Mouse (Mus musculus) lung, embryonic 15.5 days (tissue): ENCODE measurements around the gene Mterf4. TPM values are rescaled to one million over a fixed set of nuclear protein-coding genes. Genes with fewer than 3 reads are reported as not detected.
"Not testable (repeated sequence)": the region's sequence is repeated elsewhere in the genome, so short reads cannot be mapped to it uniquely, and the experiment has no call there.

Source experiments
- ATAC-seq: fragments of 200-750 bp; cut with Nextera tagmentation; 2 replicates; pipeline ENCODE4 v1.8.0; 2017; ENCODE audit warnings: moderate number of reproducible peaks, borderline replicate concordance; ENCODE audit not compliant: low FRiP score, low TSS enrichment; ENCODE audit errors: extremely low read depth
- H3K27ac ChIP-seq: fragments of 300-500 bp; sonication (generic); 2 replicates; pipeline ENCODE4 v1.5.1; 2015; ENCODE audit warnings: moderate library complexity, mild to moderate bottlenecking, inconsistent platforms
- H3K27me3 ChIP-seq: fragments of 300-500 bp; sonication (generic); 2 replicates; pipeline ENCODE4 v1.6.1; 2015; ENCODE audit warnings: inconsistent platforms
- H3K36me3 ChIP-seq: fragments of 300-500 bp; sonication (generic); 2 replicates; pipeline ENCODE4 v1.6.1; 2015; ENCODE audit warnings: inconsistent platforms
- H3K4me1 ChIP-seq: fragments of 300-500 bp; sonication (generic); 2 replicates; pipeline ENCODE4 v1.6.1; 2015; ENCODE audit warnings: inconsistent platforms
- H3K4me2 ChIP-seq: fragments of 300-500 bp; sonication (generic); 2 replicates; pipeline ENCODE4 v1.6.1; 2015; ENCODE audit warnings: inconsistent platforms, mild to moderate bottlenecking, moderate library complexity
- H3K4me3 ChIP-seq: fragments of 300-500 bp; sonication (generic); 2 replicates; pipeline ENCODE4 v1.5.1; 2015; ENCODE audit warnings: mild to moderate bottlenecking, inconsistent platforms
- H3K9ac ChIP-seq: fragments of 300-500 bp; sonication (generic); 2 replicates; pipeline ENCODE4 v1.6.1; 2015; ENCODE audit warnings: inconsistent platforms
- H3K9me3 ChIP-seq: fragments of 300-500 bp; sonication (generic); 2 replicates; pipeline ENCODE4 v1.6.1; 2016; ENCODE audit warnings: inconsistent platforms
- WGBS: fragments of 180-500 bp; shearing (Covaris S2); methylation state at CpG from one replicate; pipeline ENCODE4 v1.1.7; 2015; 5-methylcytosine and 5-hydroxymethylcytosine counted together
- polyA plus RNA-seq: library from polyadenylated mRNA; unstranded; fragments of >200 nt; fragmentation: Nextera tagmentation; extraction: Ambion mirVana; gene quantifications from 2 replicates; pipeline ENCODE4 v1.2.1, GENCODE M21; 2015

The Mterf4 gene
- polyA plus RNA-seq, 1 experiment from 2014 or later: 32.7 TPM

DNA sequence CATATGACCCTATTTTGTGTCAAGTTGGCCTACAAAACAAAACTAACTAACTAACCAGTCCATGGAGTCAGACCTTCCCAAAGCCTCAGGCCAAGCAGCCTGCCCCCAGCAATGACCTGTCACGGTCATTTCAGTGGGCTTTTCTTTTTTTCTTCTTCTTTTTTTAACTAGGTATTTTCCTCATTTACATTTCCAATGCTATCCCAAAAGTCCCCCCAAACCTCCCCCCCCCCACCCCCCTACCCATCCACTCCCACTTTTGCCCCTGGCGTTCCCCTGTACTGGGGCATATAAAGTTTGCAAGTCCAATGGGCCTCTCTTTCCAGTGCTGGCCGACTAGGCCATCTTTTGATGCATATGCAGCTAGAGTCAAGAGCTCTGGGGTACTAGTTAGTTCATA is 11.2 kb downstream of the Mterf4 start:
- peaks cover 47% of the 10 kb centered on the region for H3K36me3 ChIP-seq
- H3K4me1 ChIP-seq, H3K4me2 ChIP-seq, H3K9me3 ChIP-seq, H3K9ac ChIP-seq, H3K27ac ChIP-seq, H3K27me3 ChIP-seq, H3K4me3 ChIP-seq, ATAC-seq: not testable (repeated sequence)
- 75% methylated on average over 3 of the region's 3 CpGs for WGBS

DNA sequence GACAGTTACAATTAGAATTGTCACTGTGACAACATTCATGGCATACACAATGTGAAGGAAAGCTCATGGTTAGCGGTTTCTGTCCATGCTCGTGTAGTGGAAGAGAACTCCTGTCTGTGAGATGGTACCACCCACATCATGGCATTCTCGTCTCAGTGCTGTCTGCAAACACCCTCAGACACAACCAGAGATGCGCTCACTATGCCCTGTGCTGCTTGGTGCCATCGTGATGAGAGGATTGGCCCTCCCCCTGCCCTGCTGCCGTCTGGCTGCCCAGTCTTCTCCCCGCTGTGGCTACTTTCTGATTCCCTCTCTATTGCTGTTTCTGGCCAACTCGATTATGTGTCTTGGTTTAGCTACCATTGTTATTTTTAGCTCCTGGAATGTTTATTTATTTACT is 13.7 kb downstream of the Mterf4 start:
- H3K4me2 ChIP-seq: no peak overlapping the region
- no peak for ATAC-seq
- H3K27me3 ChIP-seq: no peaks in the 10 kb centered on the region
- H3K9ac ChIP-seq: no peak overlapping the region
- no peaks in the 10 kb centered on the region for H3K4me1 ChIP-seq
- no peak overlapping the region for H3K4me3 ChIP-seq
- WGBS: 63% methylated on average over 8 of the region's 8 CpGs
- H3K9me3 ChIP-seq: no peaks in the 10 kb centered on the region
- peaks cover 35% of the 10 kb centered on the region for H3K36me3 ChIP-seq
- H3K27ac ChIP-seq: no peak overlapping the region

DNA sequence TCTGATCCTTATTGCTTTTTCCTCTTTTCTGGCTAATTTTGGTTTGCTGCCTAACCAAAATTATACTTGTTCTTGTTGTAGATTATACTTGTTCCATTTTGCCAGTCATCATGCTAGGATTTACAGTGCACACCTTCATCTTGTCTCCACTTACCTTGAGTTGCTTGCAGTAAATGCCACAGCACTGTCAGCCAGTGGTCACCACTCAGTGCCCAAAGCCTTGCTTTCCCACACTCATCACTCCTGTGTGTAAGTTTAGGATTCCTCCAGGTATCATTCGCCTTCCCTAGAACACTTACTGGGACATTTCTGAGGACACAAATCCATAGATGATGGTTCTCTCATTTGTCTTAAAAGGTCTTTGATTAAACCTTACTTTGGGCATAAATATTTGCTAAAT is 14.1 kb downstream of the Mterf4 start:
- Histone ChIP-seq H3K27ac (no peak overlapping the region), H3K4me2 (no peak overlapping the region), H3K4me3 (no peak overlapping the region), H3K4me1 (no peaks in the 10 kb centered on the region), H3K9me3 (no peaks in the 10 kb centered on the region), H3K9ac (no peak overlapping the region), H3K27me3 (no peaks in the 10 kb centered on the region), H3K36me3 (peaks cover 31% of the 10 kb centered on the region)
- no peak for ATAC-seq
- 88% methylated on average over 1 of the region's 1 CpGs for WGBS

DNA sequence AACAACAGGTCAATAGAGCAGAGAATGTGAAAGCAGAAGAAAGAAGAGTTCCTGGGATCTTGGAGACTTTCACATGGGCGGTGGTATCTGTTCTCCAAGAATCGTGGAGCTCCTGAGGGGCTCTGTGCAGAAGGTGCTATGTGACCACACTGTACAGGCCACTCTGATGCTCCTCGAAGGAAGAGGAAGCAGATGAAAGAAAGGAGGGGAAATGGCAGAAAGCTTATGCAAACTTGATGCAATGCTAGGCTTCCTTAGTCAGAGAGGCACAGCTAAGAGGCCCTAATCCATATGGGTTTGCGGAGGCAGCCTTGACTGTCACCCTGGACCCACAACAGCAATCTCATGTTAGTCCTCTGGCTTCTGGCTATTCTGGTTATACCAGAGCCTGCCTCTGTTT is 14.8 kb downstream of the Mterf4 start:
- no peaks in the 10 kb centered on the region for H3K27me3 ChIP-seq
- no peak overlapping the region for H3K27ac ChIP-seq
- no peaks in the 10 kb centered on the region for H3K4me1 ChIP-seq
- 76% methylated on average over 4 of the region's 4 CpGs for WGBS
- no peaks in the 10 kb centered on the region for H3K9me3 ChIP-seq
- H3K36me3 ChIP-seq: peaks cover 24% of the 10 kb centered on the region
- no peak overlapping the region for H3K4me3 ChIP-seq
- ATAC-seq: no peak
- no peak overlapping the region for H3K9ac ChIP-seq
- no peak overlapping the region for H3K4me2 ChIP-seq

DNA sequence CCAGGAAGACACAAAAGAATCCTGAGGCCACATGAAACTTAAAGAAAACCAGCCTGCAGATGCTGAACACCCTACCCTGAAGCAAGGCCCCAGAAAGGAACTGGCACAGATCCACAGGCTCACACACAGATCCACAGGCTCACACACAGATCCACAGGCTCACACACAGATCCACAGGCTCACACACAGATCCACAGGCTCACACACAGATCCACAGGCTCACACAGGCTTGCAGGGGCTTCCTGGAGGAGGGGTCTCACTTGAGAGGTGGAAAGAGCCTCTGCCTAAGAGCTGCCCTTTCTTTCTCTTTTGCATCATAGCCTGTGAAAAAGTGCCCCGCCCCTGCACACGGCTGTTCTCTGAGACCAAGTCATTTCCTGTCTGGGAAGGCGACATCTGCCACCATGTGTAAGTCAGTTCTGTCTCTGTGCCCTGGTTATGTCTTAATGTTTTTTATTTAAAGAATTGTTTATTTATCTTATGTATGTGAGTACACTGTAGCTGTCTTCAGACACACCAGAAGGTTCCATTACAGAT is 16.0 kb downstream of the Mterf4 start:
- Histone ChIP-seq H3K4me2 (no peak overlapping the region), H3K4me3 (no peak overlapping the region), H3K27me3 (no peaks in the 10 kb centered on the region), H3K36me3 (peaks cover 26% of the 10 kb centered on the region), H3K27ac (no peak overlapping the region), H3K9me3 (no peaks in the 10 kb centered on the region), H3K9ac (no peak overlapping the region), H3K4me1 (no peaks in the 10 kb centered on the region)
- no peak for ATAC-seq
- WGBS: 56% methylated on average over 3 of the region's 3 CpGs

DNA sequence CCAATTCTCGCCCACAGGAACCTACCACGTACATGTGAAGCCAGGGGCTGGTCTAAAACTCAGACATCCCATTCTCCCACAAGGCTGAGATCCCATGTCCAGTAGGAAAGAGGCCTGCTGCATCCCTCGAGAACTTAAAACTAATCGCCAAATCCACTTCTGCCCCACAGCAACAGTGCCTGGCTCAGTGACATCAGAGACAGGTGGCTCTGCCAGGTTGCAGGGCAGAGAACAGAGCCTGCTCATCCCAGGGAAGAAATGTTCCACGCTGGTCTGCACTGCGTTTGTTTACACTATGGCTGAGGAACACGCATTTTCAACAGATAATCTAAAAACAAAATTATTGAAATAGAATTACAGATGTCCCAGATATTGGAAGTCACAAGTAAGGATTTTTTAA is 28.7 kb downstream of the Mterf4 start:
- 72% methylated on average over 7 of the region's 7 CpGs for WGBS
- no peak overlapping the region for H3K27ac ChIP-seq
- H3K4me3 ChIP-seq: no peak overlapping the region
- no peak overlapping the region for H3K9ac ChIP-seq
- ATAC-seq: no peak
- H3K36me3 ChIP-seq: 0 out of 2 replicates have a peak, but pooled peaks cover 14% of the 10 kb centered on the region
- no peaks in the 10 kb centered on the region for H3K4me1 ChIP-seq
- H3K4me2 ChIP-seq: no peak overlapping the region
- no peaks in the 10 kb centered on the region for H3K9me3 ChIP-seq
- no peaks in the 10 kb centered on the region for H3K27me3 ChIP-seq

DNA sequence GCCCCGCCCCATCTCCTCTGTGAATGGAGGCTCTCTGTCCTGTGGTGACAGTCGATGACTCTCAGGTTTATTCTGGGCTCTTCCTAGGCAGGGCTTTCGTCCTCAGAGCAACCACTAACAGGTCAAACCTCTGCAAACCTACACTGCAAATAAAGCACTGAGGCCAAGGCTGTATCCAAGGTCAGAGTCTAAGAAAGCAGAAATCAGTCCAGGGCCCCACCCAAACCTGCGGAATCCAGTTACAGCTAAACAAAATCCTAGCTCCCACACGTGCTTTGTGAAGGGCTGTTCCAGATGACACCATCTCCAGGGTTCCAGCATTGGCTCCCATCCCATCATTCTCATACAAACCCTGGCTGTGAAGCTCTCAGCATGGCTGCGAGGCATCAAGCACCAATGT is 30.2 kb downstream of the Mterf4 start:
- no peaks in the 10 kb centered on the region for H3K9me3 ChIP-seq
- 71% methylated on average over 6 of the region's 6 CpGs for WGBS

DNA sequence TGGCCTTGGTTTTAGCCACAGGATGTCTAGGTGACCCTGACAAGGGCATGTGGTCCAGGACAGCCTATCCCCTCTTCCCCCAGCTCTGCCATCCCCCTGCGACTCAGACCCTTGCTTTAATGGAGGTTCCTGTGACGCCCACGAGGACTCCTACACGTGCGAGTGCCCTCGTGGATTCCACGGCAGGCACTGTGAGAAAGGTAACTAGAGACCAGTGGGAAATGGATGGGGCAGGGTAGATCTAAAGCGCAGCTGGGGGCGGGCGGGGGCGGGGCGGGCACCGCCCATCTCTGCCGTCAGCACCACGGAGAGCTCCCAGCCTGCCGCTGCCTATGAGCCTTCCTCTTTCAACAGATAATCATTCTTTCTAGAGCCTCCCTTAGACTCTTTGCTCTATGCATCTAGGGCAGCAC is 33.3 kb downstream of the Mterf4 start:
- no peaks in the 10 kb centered on the region for H3K27me3 ChIP-seq
- no peaks in the 10 kb centered on the region for H3K4me1 ChIP-seq
- ATAC-seq: peak; percentile 37; the same call in 1 of the 2 replicates
- WGBS: 5% methylated on average over 16 of the region's 16 CpGs
- H3K9me3 ChIP-seq: no peaks in the 10 kb centered on the region
- H3K9ac ChIP-seq: no peak overlapping the region
- no peak overlapping the region for H3K4me2 ChIP-seq
- H3K36me3 ChIP-seq: 0 out of 2 replicates have a peak, but pooled peaks cover 14% of the 10 kb centered on the region
- no peak overlapping the region for H3K4me3 ChIP-seq
- H3K27ac ChIP-seq: no peak overlapping the region

More for the DNA sequence above, 30.2 kb downstream of the Mterf4 start:
- H3K27ac ChIP-seq: no peak overlapping the region
- H3K36me3 ChIP-seq: 0 out of 2 replicates have a peak, but pooled peaks cover 14% of the 10 kb centered on the region
- no peaks in the 10 kb centered on the region for H3K4me1 ChIP-seq
- no peak for ATAC-seq
- H3K9ac ChIP-seq: no peak overlapping the region
- H3K27me3 ChIP-seq: no peaks in the 10 kb centered on the region
- H3K4me3 ChIP-seq: no peak overlapping the region
- no peak overlapping the region for H3K4me2 ChIP-seq

DNA sequence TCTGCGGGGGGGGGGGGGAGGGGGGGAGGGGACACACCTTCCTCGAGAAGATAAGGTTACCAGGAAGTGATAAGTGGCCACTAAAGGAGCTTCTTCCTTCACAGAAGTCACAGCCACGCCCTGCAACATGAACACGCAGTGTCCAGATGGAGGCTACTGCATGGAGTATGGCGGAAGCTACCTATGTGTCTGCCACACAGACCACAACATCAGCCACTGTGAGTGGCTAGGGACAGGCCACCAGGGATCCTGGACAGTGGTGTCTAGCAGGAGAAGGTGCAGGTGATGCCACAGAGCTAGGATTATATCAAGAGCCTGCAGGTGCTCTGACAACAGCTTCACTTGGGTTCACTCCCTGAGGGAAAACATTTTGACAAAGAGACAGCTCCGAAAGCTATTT is 34.0 kb downstream of the Mterf4 start:
- Histone ChIP-seq H3K36me3 (0 out of 2 replicates have a peak, but pooled peaks cover 11% of the 10 kb centered on the region), H3K9ac (no peak overlapping the region), H3K4me1 (no peaks in the 10 kb centered on the region), H3K9me3 (no peaks in the 10 kb centered on the region), H3K4me3 (no peak overlapping the region), H3K4me2 (no peak overlapping the region), H3K27me3 (no peaks in the 10 kb centered on the region), H3K27ac (no peak overlapping the region)
- no peak for ATAC-seq
- WGBS: 76% methylated on average over 5 of the region's 6 CpGs

DNA sequence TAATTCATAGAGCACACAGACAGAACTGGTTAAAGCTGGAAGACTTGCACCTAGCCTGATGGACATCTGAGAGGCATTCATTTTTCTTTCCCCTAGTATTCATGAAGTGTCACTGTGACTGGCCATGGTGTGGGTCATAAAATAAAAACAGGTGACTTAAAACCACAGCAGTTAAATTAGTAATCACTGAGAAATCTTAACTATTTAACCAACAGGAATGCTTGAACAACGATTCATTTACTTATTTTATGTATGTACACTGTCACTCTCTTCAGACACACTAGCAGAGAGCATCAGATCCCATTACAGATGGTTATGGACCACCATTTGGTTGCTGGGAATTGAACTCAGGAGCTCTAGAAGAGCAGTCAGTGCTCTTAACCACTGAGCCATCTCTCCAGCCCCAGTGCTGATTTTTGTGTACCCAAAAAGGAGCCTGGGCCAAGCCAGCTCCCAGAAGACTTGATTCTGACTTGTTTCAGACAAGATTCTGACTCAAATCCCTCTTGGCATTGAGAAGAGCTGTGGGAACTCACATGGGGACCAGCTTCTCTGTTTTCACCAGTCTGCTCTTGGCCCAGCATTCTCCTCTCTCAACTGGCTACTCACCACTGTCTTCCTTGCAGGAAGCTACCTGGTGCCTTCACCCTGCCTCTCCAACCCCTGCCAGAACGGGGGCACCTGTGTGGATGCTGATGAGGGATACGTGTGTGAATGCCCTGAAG is 35.0 kb downstream of the Mterf4 start:
- H3K4me1 ChIP-seq: no peaks in the 10 kb centered on the region
- no peaks in the 10 kb centered on the region for H3K9me3 ChIP-seq
- no peaks in the 10 kb centered on the region for H3K27me3 ChIP-seq
- H3K4me2 ChIP-seq: no peak overlapping the region
- WGBS: 69% methylated on average over 3 of the region's 3 CpGs
- no peak overlapping the region for H3K9ac ChIP-seq
- ATAC-seq: no peak
- H3K27ac ChIP-seq: no peak overlapping the region
- no peak overlapping the region for H3K4me3 ChIP-seq
- H3K36me3 ChIP-seq: 0 out of 2 replicates have a peak, but pooled peaks cover 11% of the 10 kb centered on the region

DNA sequence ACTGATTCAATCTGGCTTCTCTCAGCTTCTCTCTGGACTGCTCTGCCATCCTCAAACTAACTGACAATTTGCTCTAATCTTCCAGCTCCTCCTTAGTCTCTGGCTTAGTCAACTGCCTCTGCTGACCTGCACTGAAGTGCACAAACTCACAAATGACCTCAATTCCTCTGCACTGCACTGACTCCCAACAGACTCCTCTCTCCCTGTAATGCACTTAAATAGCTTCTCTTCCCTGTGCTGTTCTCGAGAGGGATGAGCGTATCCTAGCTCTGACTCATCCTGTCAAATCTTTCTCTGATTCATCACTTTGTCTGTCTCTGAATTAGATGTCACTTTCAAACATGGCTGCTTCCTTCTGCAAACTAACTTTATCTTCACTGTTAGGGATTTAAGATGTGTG is 37.5 kb downstream of the Mterf4 start:
- no peak overlapping the region for H3K4me2 ChIP-seq
- no peak overlapping the region for H3K27ac ChIP-seq
- 84% methylated on average over 2 of the region's 2 CpGs for WGBS
- H3K27me3 ChIP-seq: no peaks in the 10 kb centered on the region
- no peak for ATAC-seq
- H3K9ac ChIP-seq: no peak overlapping the region
- H3K4me3 ChIP-seq: no peak overlapping the region
- H3K4me1 ChIP-seq: no peaks in the 10 kb centered on the region
- no peaks in the 10 kb centered on the region for H3K36me3 ChIP-seq
- H3K9me3 ChIP-seq: no peaks in the 10 kb centered on the region

DNA sequence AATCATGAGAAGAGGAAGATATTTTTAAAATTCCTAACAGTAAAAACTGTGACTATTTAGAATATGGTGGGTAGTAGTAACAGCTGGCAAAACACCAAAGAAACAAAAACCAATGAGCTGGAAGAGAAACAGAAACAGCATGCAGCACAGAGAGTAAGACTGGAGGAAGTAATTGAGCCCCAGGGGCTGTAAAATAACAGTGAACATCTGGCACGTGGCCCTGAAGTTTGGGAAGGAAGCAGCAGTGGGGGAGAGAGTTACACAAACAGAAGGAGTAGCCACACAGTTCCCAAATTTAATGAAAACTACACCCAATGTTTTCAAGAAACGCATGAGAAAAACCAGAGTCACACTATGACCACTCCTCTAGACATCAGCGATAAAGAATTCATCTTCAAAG is 38.5 kb downstream of the Mterf4 start:
- Histone ChIP-seq H3K36me3 (no peaks in the 10 kb centered on the region), H3K27me3 (no peaks in the 10 kb centered on the region), H3K4me1 (no peaks in the 10 kb centered on the region), H3K4me3 (no peak overlapping the region), H3K9me3 (no peaks in the 10 kb centered on the region), H3K9ac (no peak overlapping the region), H3K27ac (no peak overlapping the region), H3K4me2 (no peak overlapping the region)
- ATAC-seq: no peak
- WGBS: 56% methylated on average over 3 of the region's 3 CpGs
